Mouse (Mus musculus) kidney, postnatal 0 days (tissue): ENCODE results near the gene Rpa1. TPM values are rescaled to one million over a fixed set of nuclear protein-coding genes. Genes with fewer than 3 reads are reported as not detected.
A peak's percentile ranks its signal among the peaks of the same experiment; 100 is the strongest.
"Not testable (repeated sequence)": the region's sequence is repeated elsewhere in the genome, so short reads cannot be mapped to it uniquely, and the experiment has no call there.

Experiments
- ATAC-seq: fragments of 200-750 bp; cut with Nextera tagmentation; replicated peaks from 2 replicates; pipeline ENCODE4 v1.8.0; 2017; ENCODE audit warnings: low read depth, moderate number of reproducible peaks, moderate TSS enrichment, moderate library complexity; ENCODE audit not compliant: low FRiP score
- DNase-seq: peaks from one replicate; pipeline ENCODE4 v3.0.0-alpha.2; 2016; ENCODE audit warnings: low spot score
- H3K27ac ChIP-seq: fragments of 300-500 bp; sonication (generic); 2 replicates; pipeline ENCODE4 v1.5.1; 2014; ENCODE audit warnings: mild to moderate bottlenecking
- H3K27me3 ChIP-seq: fragments of 300-500 bp; sonication (generic); 2 replicates; pipeline ENCODE4 v1.6.1; 2014; ENCODE audit warnings: low read length, mixed read lengths; ENCODE audit not compliant: insufficient read depth
- H3K36me3 ChIP-seq: fragments of 300-500 bp; sonication (generic); 2 replicates; pipeline ENCODE4 v1.6.1; 2014; ENCODE audit warnings: low read length, mixed read lengths; ENCODE audit not compliant: insufficient read depth
- H3K4me1 ChIP-seq: fragments of 300-500 bp; sonication (generic); replicated peaks from 2 replicates; pipeline ENCODE4 v1.6.1; 2014; ENCODE audit warnings: antibody characterized with exemption, low read length, mixed read lengths; ENCODE audit not compliant: insufficient read depth
- H3K4me2 ChIP-seq: fragments of 300-500 bp; sonication (generic); 2 replicates; pipeline ENCODE4 v1.6.1; 2014; ENCODE audit warnings: mild to moderate bottlenecking, low read length, moderate library complexity, mixed read lengths
- H3K4me3 ChIP-seq: fragments of 300-500 bp; sonication (generic); replicated peaks from 2 replicates; pipeline ENCODE4 v1.5.1; 2014; ENCODE audit warnings: low read depth, low read length
- H3K9ac ChIP-seq: fragments of 300-500 bp; sonication (generic); 2 replicates; pipeline ENCODE4 v1.6.1; 2014; ENCODE audit warnings: low read depth, low read length
- H3K9me3 ChIP-seq: fragments of 300-500 bp; sonication (generic); replicated peaks from 2 replicates; pipeline ENCODE4 v1.6.1; 2016; ENCODE audit warnings: low read length, inconsistent platforms, mixed read lengths
- CTCF ChIP-seq: IDR thresholded peaks from 2 replicates; pipeline ENCODE4 v1.5.1; 2016; ENCODE audit warnings: antibody characterized with exemption, low read depth, mild to moderate bottlenecking, moderate library complexity
- WGBS: fragments of 180-500 bp; shearing (Covaris S2); extraction: QIAGEN DNeasy Blood & Tissue Kit; methylation state at CpG from one replicate; pipeline ENCODE4 v1.1.7; 2014; 5-methylcytosine and 5-hydroxymethylcytosine counted together
- polyA plus RNA-seq: library from polyadenylated mRNA; unstranded; fragments of >200 nt; fragmentation: Nextera tagmentation; extraction: Ambion mirVana; gene quantifications from 2 replicates; pipeline ENCODE4 v1.2.1, GENCODE M21; 2015

Gene Rpa1
- polyA plus RNA-seq, 1 experiment from 2014 or later: 70.7 TPM

GRCm38 (mm10) chr11:75297631-75298030, 50.5 kb downstream of the Rpa1 start:
- Histone ChIP-seq H3K4me3 (no peak overlapping the region), H3K27ac (no peak overlapping the region), H3K4me2 (no peak overlapping the region), H3K9ac (no peak overlapping the region), H3K4me1 (peaks cover 6% of the 10 kb centered on the region; the same call in 1 of the 2 replicates), H3K36me3 (0 out of 2 replicates have a peak, but pooled peaks cover 9% of the 10 kb centered on the region), H3K27me3 (no peaks in the 10 kb centered on the region), H3K9me3 (no peaks in the 10 kb centered on the region)
- 58% methylated on average over 9 of the region's 9 CpGs for WGBS
- no peak for ATAC-seq
- no peak for DNase-seq
- no peak for TF ChIP-seq CTCF

DNA sequence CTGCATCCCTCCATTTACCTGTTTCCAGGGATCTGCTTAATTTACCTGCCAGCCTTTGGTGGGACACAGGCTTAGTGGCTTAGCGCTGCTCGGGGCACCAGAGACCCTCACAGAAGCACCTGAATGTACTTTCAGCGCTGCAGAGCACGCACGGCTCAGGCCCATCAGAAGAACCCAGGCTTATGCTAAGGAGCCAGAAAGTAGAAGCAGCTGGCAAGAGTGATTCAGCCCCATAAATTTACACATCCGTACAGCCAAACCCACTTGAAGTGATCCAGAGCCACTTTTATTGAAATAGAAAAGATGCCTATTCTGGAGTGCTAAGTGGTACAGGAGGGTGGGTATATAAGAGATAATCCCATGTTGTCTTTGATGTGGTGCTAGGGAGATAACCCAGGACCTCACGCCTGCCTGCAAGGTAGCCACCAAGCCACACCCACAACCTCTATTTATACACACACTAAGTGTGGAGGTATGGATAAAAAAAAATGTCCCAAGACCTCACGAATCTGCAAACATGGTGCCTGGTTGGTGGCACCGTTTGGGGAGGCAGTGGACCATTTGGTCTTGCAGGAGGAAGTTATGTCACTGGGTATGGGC, 51.6 kb downstream of the Rpa1 start:
- H3K4me3 ChIP-seq: no peak overlapping the region
- ATAC-seq: no peak
- no peak overlapping the region for H3K27ac ChIP-seq
- H3K9ac ChIP-seq: no peak overlapping the region
- H3K9me3 ChIP-seq: no peaks in the 10 kb centered on the region
- WGBS: 74% methylated on average over 9 of the region's 9 CpGs
- H3K4me1 ChIP-seq: peaks cover 9% of the 10 kb centered on the region; the same call in 1 of the 2 replicates
- DNase-seq: no peak
- no peak for TF ChIP-seq CTCF
- no peaks in the 10 kb centered on the region; the same call in 1 of the 2 replicates for H3K27me3 ChIP-seq
- no peak overlapping the region for H3K4me2 ChIP-seq
- H3K36me3 ChIP-seq: no peaks in the 10 kb centered on the region

DNA sequence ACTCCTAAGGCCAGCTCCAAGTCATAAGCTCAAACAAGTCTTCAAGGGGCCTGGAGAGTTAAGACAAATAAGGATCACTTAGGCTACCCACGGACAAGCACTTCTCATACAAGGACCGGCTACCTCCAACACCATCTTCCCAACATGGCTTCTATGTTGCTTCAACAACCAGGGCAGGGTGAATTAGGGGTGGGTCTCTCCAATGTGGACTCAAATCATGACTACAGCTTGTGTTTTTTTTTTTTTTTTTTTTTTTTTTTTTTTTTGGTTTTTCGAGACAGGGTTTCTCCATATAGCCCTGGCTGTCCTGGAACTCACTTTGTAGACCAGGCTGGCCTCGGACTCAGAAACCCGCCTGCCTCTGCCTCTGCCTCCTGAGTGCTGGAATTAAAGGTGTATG, 52.6 kb downstream of the Rpa1 start:
- H3K4me1 ChIP-seq, H3K9me3 ChIP-seq, DNase-seq, H3K4me2 ChIP-seq, H3K27me3 ChIP-seq, H3K36me3 ChIP-seq, ATAC-seq, H3K4me3 ChIP-seq, H3K27ac ChIP-seq, H3K9ac ChIP-seq: not testable (repeated sequence)
- 94% methylated on average over 5 of the region's 5 CpGs for WGBS

GRCm38 (mm10) chr11:75294862-75295261, 53.3 kb downstream of the Rpa1 start:
- Histone ChIP-seq H3K27ac (no peak overlapping the region), H3K36me3 (no peaks in the 10 kb centered on the region), H3K9me3 (no peaks in the 10 kb centered on the region), H3K4me2 (no peak overlapping the region), H3K4me3 (no peak overlapping the region), H3K4me1 (peaks cover 9% of the 10 kb centered on the region; the same call in 1 of the 2 replicates), H3K27me3 (no peaks in the 10 kb centered on the region; the same call in 1 of the 2 replicates), H3K9ac (no peak overlapping the region)
- DNase-seq: no peak
- ATAC-seq: no peak
- TF ChIP-seq CTCF: no peak
- 40% methylated on average over 9 of the region's 9 CpGs for WGBS

DNA sequence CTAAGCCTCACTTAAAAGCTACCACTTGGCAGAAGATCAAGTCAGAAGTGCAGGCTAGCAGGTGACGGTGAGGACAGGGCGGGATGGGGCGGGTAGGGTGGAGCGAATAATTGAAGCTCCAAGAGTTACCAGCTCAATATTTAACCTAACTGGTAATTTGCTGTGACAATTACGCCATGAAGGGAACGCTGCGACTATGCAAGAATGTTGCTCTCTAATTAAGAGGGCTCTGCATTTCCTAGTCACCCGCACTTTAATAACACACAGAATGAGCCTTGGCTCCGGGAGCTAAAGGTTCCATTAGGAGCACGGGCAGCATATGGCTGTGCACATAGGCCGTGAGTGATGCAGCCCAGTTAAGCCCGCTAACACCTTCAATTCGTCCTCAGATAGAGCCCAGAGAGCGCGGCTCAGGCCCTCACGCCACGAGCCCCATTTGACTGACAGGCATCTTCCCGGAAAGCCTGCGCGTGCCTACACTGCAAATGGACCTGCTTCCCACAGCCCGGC, 54.2 kb downstream of the Rpa1 start:
- TF ChIP-seq CTCF: no peak
- DNase-seq (no peak), ATAC-seq (no peak; the same call in 1 of the 2 replicates)
- no peak overlapping the region for H3K4me3 ChIP-seq
- whole genome bisulfite sequencing: 31% methylated on average over 21 of the region's 21 CpGs
- H3K9me3 ChIP-seq: no peaks in the 10 kb centered on the region
- peaks cover 9% of the 10 kb centered on the region; the same call in 1 of the 2 replicates for H3K4me1 ChIP-seq
- H3K27ac ChIP-seq: no peak overlapping the region
- no peaks in the 10 kb centered on the region; the same call in 1 of the 2 replicates for H3K27me3 ChIP-seq
- no peaks in the 10 kb centered on the region for H3K36me3 ChIP-seq
- H3K9ac ChIP-seq: no peak overlapping the region
- peak overlapping the region; percentile 30; the same call in 1 of the 2 replicates for H3K4me2 ChIP-seq

- ATAC-seq (no peak), DNase-seq (no peak)
- H3K9me3 ChIP-seq: no peaks in the 10 kb centered on the region
- H3K4me1 ChIP-seq: 0 out of 2 replicates have a peak, but pooled peaks cover 3% of the 10 kb centered on the region
- H3K36me3 ChIP-seq: no peaks in the 10 kb centered on the region
- H3K4me3 ChIP-seq: no peak overlapping the region
- H3K9ac ChIP-seq: no peak overlapping the region
- no peak for TF ChIP-seq CTCF
- no peak overlapping the region for H3K4me2 ChIP-seq
- 85% methylated on average over 7 of the region's 7 CpGs for WGBS
- H3K27me3 ChIP-seq: no peaks in the 10 kb centered on the region; the same call in 1 of the 2 replicates
- no peak overlapping the region for H3K27ac ChIP-seq
These were observed 55.8 kb downstream of the Rpa1 start for GRCm38 (mm10) chr11:75292281-75292680.
